Mouse (Mus musculus) limb, embryonic 15.5 days (tissue): Measurements from ENCODE around the gene Rnf213. TPM values are rescaled to one million over a fixed set of nuclear protein-coding genes. Genes with fewer than 3 reads are reported as not detected.

Experiments
- ATAC-seq: fragments of 200-750 bp; cut with Nextera tagmentation; 2 replicates; pipeline ENCODE4 v1.8.0; 2017; ENCODE audit warnings: low read depth, moderate TSS enrichment; ENCODE audit not compliant: insufficient number of reproducible peaks, low FRiP score, low TSS enrichment
- H3K27ac ChIP-seq: fragments of 300-500 bp; sonication (generic); 2 replicates; pipeline ENCODE4 v1.5.1; 2015; ENCODE audit warnings: moderate library complexity, mild to moderate bottlenecking, inconsistent platforms
- H3K27me3 ChIP-seq: fragments of 300-500 bp; sonication (generic); 2 replicates; pipeline ENCODE4 v1.6.1; 2015; ENCODE audit warnings: inconsistent platforms
- H3K36me3 ChIP-seq: fragments of 300-500 bp; sonication (generic); 2 replicates; pipeline ENCODE4 v1.6.1; 2015; ENCODE audit warnings: inconsistent platforms
- H3K4me1 ChIP-seq: fragments of 300-500 bp; sonication (generic); 2 replicates; pipeline ENCODE4 v1.6.1; 2015; ENCODE audit warnings: inconsistent platforms
- H3K4me2 ChIP-seq: fragments of 300-500 bp; sonication (generic); 2 replicates; pipeline ENCODE4 v1.6.1; 2015; ENCODE audit warnings: mild to moderate bottlenecking, inconsistent platforms
- H3K4me3 ChIP-seq: fragments of 300-500 bp; sonication (generic); 2 replicates; pipeline ENCODE4 v1.5.1; 2015; ENCODE audit warnings: mild to moderate bottlenecking, inconsistent platforms
- H3K9ac ChIP-seq: fragments of 300-500 bp; sonication (generic); 2 replicates; pipeline ENCODE4 v1.6.1; 2015; ENCODE audit warnings: inconsistent platforms
- H3K9me3 ChIP-seq: fragments of 300-500 bp; sonication (generic); 2 replicates; pipeline ENCODE4 v1.6.1; 2016; ENCODE audit warnings: inconsistent platforms
- whole genome bisulfite sequencing: fragments of 180-500 bp; shearing (Covaris S2); methylation state at CpG from one replicate; pipeline ENCODE4 v1.1.7; 2015; 5-methylcytosine and 5-hydroxymethylcytosine counted together
- polyA plus RNA-seq: library from polyadenylated mRNA; unstranded; fragments of >200 nt; fragmentation: Nextera tagmentation; extraction: Ambion mirVana; gene quantifications from 2 replicates; pipeline ENCODE4 v1.2.1, GENCODE M21; 2015

Rnf213 gene
- polyA plus RNA-seq, 1 experiment from 2014 or later = 3.7 TPM

DNA sequence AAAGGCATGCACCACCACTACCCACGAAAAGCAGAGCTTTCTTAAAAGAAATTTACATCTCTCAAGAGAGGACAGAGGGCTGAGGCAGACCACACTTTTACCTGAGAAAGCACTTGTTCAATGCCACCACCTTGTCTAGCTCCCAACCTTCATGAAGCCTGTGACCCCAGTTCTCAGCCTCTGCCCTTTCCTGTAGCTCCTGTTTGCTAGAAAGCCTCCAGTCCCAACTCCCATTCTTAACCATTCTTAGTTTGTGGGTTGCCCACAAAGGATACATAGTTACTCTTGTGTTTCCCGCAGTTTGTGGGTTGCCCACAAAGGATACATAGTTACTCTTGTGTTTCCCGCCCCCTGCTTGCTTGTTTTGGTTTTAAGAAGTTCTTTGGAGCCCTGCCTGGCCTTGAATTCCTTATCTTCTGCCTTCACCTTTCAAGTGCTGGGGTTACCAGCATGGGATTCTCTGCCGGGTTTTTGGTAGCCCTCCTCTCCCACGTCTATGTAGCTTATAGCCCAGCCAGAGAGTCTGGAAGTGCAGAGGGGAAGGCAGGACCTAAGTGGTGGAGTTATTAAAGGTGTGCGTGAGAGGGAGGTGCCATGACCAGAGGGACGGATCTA lies 1.4 kb upstream of the Rnf213 start:
- Histone ChIP-seq H3K27ac (no peak overlapping the region), H3K27me3 (peaks cover 58% of the 10 kb centered on the region), H3K4me3 (peak overlapping the region; percentile 68; the same call in 1 of the 2 replicates), H3K4me2 (peak overlapping the region; percentile 96; the same call in 1 of the 2 replicates), H3K9me3 (no peaks in the 10 kb centered on the region), H3K4me1 (peaks cover 39% of the 10 kb centered on the region), H3K36me3 (no peaks in the 10 kb centered on the region), H3K9ac (no peak overlapping the region)
- no peak for ATAC-seq
- WGBS = 34% methylated on average over 7 of the region's 7 CpGs

- WGBS = 14% methylated on average over 12 of the region's 12 CpGs
- Histone ChIP-seq H3K9ac (no peak overlapping the region), H3K4me1 (peaks cover 39% of the 10 kb centered on the region), H3K27me3 (peaks cover 58% of the 10 kb centered on the region), H3K4me2 (peak overlapping the region; percentile 84), H3K9me3 (no peaks in the 10 kb centered on the region), H3K4me3 (peak overlapping the region; percentile 55), H3K27ac (no peak overlapping the region), H3K36me3 (no peaks in the 10 kb centered on the region)
- ATAC-seq = no peak
These were observed 792 bp upstream of the Rnf213 start for GRCm38 (mm10) chr11:119392001-119392614.

DNA sequence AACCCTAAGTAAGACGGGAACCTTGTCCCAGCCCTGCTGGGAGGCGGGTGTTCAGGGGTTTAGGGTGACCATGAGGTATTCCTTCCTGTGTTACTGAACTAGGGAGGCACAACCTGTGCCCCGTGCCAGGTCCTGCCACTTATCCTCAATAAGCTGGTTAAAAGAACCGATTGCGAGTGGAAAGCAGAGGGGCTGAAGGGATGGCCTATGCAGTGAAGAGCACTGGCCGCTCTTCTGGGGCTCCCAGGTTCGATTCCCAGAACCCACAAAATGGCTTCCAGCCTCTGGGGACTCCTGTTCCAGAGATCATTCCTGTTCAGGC lies 544 bp downstream of the Rnf213 start:
- Histone ChIP-seq H3K36me3 (no peaks in the 10 kb centered on the region), H3K9ac (peak overlapping the region; percentile 49), H3K4me1 (peaks cover 39% of the 10 kb centered on the region), H3K4me3 (peak overlapping the region; percentile 55), H3K27ac (peak overlapping the region; percentile 70; the same call in 1 of the 2 replicates), H3K27me3 (peaks cover 49% of the 10 kb centered on the region), H3K9me3 (no peaks in the 10 kb centered on the region), H3K4me2 (peak overlapping the region; percentile 84)
- ATAC-seq = no peak
- WGBS = 26% methylated on average over 7 of the region's 7 CpGs

- H3K4me3 ChIP-seq = peak overlapping the region; percentile 55; the same call in 1 of the 2 replicates
- H3K36me3 ChIP-seq = no peaks in the 10 kb centered on the region
- H3K27ac ChIP-seq = no peak overlapping the region
- no peak for ATAC-seq
- H3K4me2 ChIP-seq = 0 out of 2 replicates have a peak overlapping the region, but pooled peaks have one; percentile 0
- no peak overlapping the region for H3K9ac ChIP-seq
- 67% methylated on average over 6 of the region's 6 CpGs for WGBS
- no peaks in the 10 kb centered on the region for H3K9me3 ChIP-seq
- H3K27me3 ChIP-seq = peaks cover 42% of the 10 kb centered on the region
- H3K4me1 ChIP-seq = peaks cover 39% of the 10 kb centered on the region
These were observed 1.3 kb downstream of the Rnf213 start for GRCm38 (mm10) chr11:119394210-119394609.

- no peak overlapping the region for H3K4me2 ChIP-seq
- H3K27me3 ChIP-seq = peaks cover 34% of the 10 kb centered on the region
- no peaks in the 10 kb centered on the region for H3K9me3 ChIP-seq
- no peak for ATAC-seq
- 30% methylated on average over 7 of the region's 7 CpGs for WGBS
- H3K9ac ChIP-seq = no peak overlapping the region
- H3K4me3 ChIP-seq = no peak overlapping the region
- no peak overlapping the region for H3K27ac ChIP-seq
- no peaks in the 10 kb centered on the region for H3K36me3 ChIP-seq
- peaks cover 30% of the 10 kb centered on the region for H3K4me1 ChIP-seq
These were observed 2.5 kb downstream of the Rnf213 start for GRCm38 (mm10) chr11:119395394-119395793.

GRCm38 (mm10) chr11:119395931-119396330 lies 3.0 kb downstream of the Rnf213 start:
- no peaks in the 10 kb centered on the region for H3K9me3 ChIP-seq
- H3K27me3 ChIP-seq = peaks cover 31% of the 10 kb centered on the region
- no peak for ATAC-seq
- WGBS = 34% methylated on average over 13 of the region's 13 CpGs
- no peak overlapping the region for H3K9ac ChIP-seq
- no peaks in the 10 kb centered on the region for H3K36me3 ChIP-seq
- H3K4me2 ChIP-seq = no peak overlapping the region
- H3K27ac ChIP-seq = no peak overlapping the region
- peaks cover 27% of the 10 kb centered on the region for H3K4me1 ChIP-seq
- H3K4me3 ChIP-seq = no peak overlapping the region

DNA sequence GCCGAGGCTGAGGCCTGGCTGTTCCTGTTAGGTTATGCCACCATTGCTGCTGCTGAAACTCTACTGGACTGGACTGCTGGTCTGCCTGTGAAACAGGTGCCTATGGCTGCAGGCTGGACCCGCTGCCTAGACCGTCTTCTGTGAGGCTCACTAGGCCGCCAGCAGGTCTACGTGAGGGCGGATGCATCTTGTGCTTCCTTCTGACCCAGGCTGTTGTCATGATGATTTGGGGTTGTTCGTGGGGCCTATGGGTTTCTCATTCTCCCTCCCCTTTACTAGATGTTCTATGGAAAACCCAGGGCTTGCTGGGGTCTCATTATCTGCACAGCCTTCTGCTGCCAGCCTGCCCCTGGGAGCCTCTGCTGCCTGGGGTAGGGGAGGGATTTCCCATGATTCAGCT lies 3.6 kb downstream of the Rnf213 start:
- 78% methylated on average over 7 of the region's 7 CpGs for WGBS
- no peak overlapping the region for H3K4me2 ChIP-seq
- H3K27me3 ChIP-seq = peaks cover 28% of the 10 kb centered on the region
- no peaks in the 10 kb centered on the region for H3K9me3 ChIP-seq
- no peak overlapping the region for H3K27ac ChIP-seq
- no peak for ATAC-seq
- no peak overlapping the region for H3K4me3 ChIP-seq
- no peaks in the 10 kb centered on the region for H3K36me3 ChIP-seq
- H3K9ac ChIP-seq = no peak overlapping the region
- H3K4me1 ChIP-seq = peaks cover 23% of the 10 kb centered on the region

GRCm38 (mm10) chr11:119402501-119403160 lies 9.7 kb downstream of the Rnf213 start:
- Histone ChIP-seq H3K27me3 (no peaks in the 10 kb centered on the region), H3K36me3 (no peaks in the 10 kb centered on the region; the same call in 1 of the 2 replicates), H3K27ac (no peak overlapping the region), H3K4me1 (0 out of 2 replicates have a peak, but pooled peaks cover 5% of the 10 kb centered on the region), H3K9me3 (no peaks in the 10 kb centered on the region), H3K4me3 (no peak overlapping the region), H3K9ac (no peak overlapping the region), H3K4me2 (no peak overlapping the region)
- WGBS = 46% methylated on average over 11 of the region's 11 CpGs
- no peak for ATAC-seq

- Histone ChIP-seq H3K4me2 (no peak overlapping the region), H3K4me1 (0 out of 2 replicates have a peak, but pooled peaks cover 5% of the 10 kb centered on the region), H3K27ac (no peak overlapping the region), H3K27me3 (no peaks in the 10 kb centered on the region), H3K4me3 (no peak overlapping the region), H3K9me3 (no peaks in the 10 kb centered on the region), H3K36me3 (peaks cover 4% of the 10 kb centered on the region), H3K9ac (no peak overlapping the region)
- WGBS = 64% methylated on average over 5 of the region's 5 CpGs
- no peak for ATAC-seq
These were observed 11.7 kb downstream of the Rnf213 start for GRCm38 (mm10) chr11:119404627-119405026.

DNA sequence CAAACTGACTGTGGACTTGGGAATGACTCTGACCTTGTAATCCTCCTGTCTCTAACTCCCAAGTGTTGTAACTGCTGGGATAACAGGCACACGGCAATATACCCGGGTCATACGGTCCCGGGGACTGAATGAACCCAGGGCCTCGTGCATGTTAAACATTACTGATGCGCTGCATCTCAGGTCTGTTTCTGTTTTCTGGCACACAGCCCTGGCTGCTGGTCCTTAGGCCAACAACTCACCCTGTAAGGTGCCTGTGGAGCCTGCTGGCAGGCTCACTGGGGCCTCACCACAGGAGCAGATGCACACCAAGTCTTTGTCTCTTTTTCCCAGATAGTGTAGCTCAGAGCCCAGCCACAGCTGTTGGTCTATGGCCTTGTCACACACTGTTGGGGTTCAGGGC lies 14.5 kb downstream of the Rnf213 start:
- Histone ChIP-seq H3K4me3 (no peak overlapping the region), H3K4me2 (no peak overlapping the region), H3K27ac (no peak overlapping the region), H3K36me3 (peaks cover 17% of the 10 kb centered on the region), H3K4me1 (0 out of 2 replicates have a peak, but pooled peaks cover 8% of the 10 kb centered on the region), H3K9ac (no peak overlapping the region), H3K9me3 (no peaks in the 10 kb centered on the region), H3K27me3 (no peaks in the 10 kb centered on the region)
- WGBS = 85% methylated on average over 6 of the region's 6 CpGs
- ATAC-seq = no peak

DNA sequence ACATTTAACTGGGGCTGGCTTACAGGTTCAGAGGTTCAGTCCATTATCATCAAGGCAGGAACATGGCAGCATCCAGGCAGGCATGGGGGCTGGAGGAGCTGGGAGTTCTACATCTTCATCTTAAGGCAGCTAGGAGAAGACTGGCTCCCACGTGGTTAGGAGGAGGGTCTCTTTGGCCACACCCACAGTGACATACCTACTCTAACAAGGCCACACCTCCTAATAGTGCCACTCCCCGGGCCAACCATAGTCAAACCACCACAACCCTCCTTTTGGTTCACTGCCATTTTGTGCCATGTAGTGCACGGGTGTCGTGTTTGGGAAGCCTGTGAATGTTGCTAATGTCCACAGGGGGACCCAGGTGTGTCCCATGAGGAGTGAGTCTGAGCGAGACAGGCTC lies 15.1 kb downstream of the Rnf213 start:
- H3K4me2 ChIP-seq = no peak overlapping the region
- H3K4me1 ChIP-seq = 0 out of 2 replicates have a peak, but pooled peaks cover 5% of the 10 kb centered on the region
- no peaks in the 10 kb centered on the region for H3K27me3 ChIP-seq
- ATAC-seq = no peak
- H3K36me3 ChIP-seq = peaks cover 17% of the 10 kb centered on the region
- H3K9me3 ChIP-seq = no peaks in the 10 kb centered on the region
- no peak overlapping the region for H3K4me3 ChIP-seq
- H3K27ac ChIP-seq = no peak overlapping the region
- H3K9ac ChIP-seq = no peak overlapping the region
- WGBS = 53% methylated on average over 5 of the region's 5 CpGs
